ENCODE assay signal across 13 mouse cellular contexts in the genomic region with DNA sequence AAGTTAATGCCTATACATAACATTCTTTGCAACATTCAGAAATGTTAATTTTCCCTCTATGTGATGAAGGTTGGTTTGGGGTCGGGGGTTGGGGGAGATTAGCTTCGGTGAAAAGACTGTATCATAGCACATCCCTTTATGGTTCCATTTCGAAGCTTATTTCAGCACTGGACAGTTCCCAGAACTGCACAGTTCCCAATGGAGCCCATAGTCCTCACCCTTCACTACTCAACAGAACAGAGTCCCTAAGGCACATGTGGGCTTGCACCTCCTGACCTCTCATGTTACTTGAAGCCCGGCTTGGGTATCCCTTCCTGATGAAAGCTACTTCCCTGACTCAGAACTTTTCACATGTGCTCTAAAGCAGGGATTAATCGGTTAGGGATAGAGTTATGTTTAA.
DNase-seq lines count a peak whose midpoint lies in the region; ATAC-seq and TF ChIP-seq lines count a peak whose summit lies in the region.
"Had no signal": no experiment of that assay in that cellular context is flagged by ENCODE, and none has a peak within 500 bp of the region (broad histone marks: within the 10 kb centered on the region; RNA-seq: fewer than 3 reads in every experiment).

No protein-coding gene starts in this region.

- no peak overlapping the region for H3K4me2 ChIP-seq in heart, postnatal 0 days (ENCODE audit: low read depth, low read length)
- H3K4me2 ChIP-seq in lung, embryonic 14.5 days, result no peak overlapping the region
- H3K4me2 ChIP-seq: heart, embryonic 15.5 days; liver, embryonic 13.5 days had no signal

- H3K9me3 ChIP-seq in heart, postnatal 0 days (replicated peaks; ENCODE audit: control insufficient read depth, low read length), result no peaks in the 10 kb centered on the region
- H3K9me3 ChIP-seq in lung, embryonic 14.5 days (ENCODE audit: low read depth, low read length), result no peaks in the 10 kb centered on the region
- H3K9me3 ChIP-seq: heart, embryonic 15.5 days; liver, embryonic 13.5 days had no signal

- no peak for ATAC-seq in heart, postnatal 0 days (ENCODE audit: insufficient read depth, low read depth)
- ATAC-seq in lung, embryonic 14.5 days (ENCODE audit: insufficient read depth), result no peak; the same call in 1 of the 2 replicates
- ATAC-seq in cerebellum, adult (ENCODE audit: insufficient number of reproducible peaks, low FRiP score, low TSS enrichment), result no peak

- no peaks in the 10 kb centered on the region for H3K27me3 ChIP-seq in heart, postnatal 0 days (ENCODE audit: control insufficient read depth, insufficient read depth, low read length)
- H3K27me3 ChIP-seq in lung, embryonic 14.5 days (ENCODE audit: insufficient read depth, low read length), result no peaks in the 10 kb centered on the region
- H3K27me3 ChIP-seq: heart, embryonic 15.5 days; liver, embryonic 13.5 days; megakaryocyte, embryonic 14.5 days had no signal

- no peak for TF ChIP-seq EP300 in heart, postnatal 0 days (IDR thresholded peaks at IDR 0.05; ENCODE audit: low read depth)

- H3K36me3 ChIP-seq in heart, postnatal 0 days (replicated peaks; ENCODE audit: control insufficient read depth, insufficient read depth, low read length), result no peaks in the 10 kb centered on the region
- no peaks in the 10 kb centered on the region for H3K36me3 ChIP-seq in lung, embryonic 14.5 days (ENCODE audit: insufficient read depth)
- H3K36me3 ChIP-seq: heart, embryonic 15.5 days; liver, embryonic 13.5 days had no signal

- DNase-seq in heart, postnatal 0 days (ENCODE audit: low spot score), result peak; percentile 6
- no peak for DNase-seq in heart, adult 9 months (ENCODE audit: low spot score in 2 of 2)
- DNase-seq in lung, embryonic 14.5 days, result peak; percentile 83
- no peak for DNase-seq in lung, postnatal 25 days (ENCODE audit: low spot score)
- DNase-seq in NIH3T3 (ENCODE audit: low read depth) (peak; percentile 69), adipocyte (ENCODE audit: low spot score) (no peak)
- DNase-seq in forelimb bud, embryonic 11.5 days (ENCODE audit: low read depth, low spot score), result peak; percentile 70
- DNase-seq: cerebellum, postnatal 25 days; gastrocnemius, postnatal 14 days; liver, embryonic 13.5 days had no signal

- no peak overlapping the region for H3K27ac ChIP-seq in heart, postnatal 0 days (ENCODE audit: low read depth)
- no peak overlapping the region for H3K27ac ChIP-seq in lung, embryonic 14.5 days (ENCODE audit: low read depth)
- H3K27ac ChIP-seq: heart, embryonic 15.5 days; liver, embryonic 13.5 days had no signal

- no peak overlapping the region for H3K4me3 ChIP-seq in heart, postnatal 0 days (ENCODE audit: low read depth, low read length)
- no peak overlapping the region for H3K4me3 ChIP-seq in lung, embryonic 14.5 days (ENCODE audit: low read depth, low read length)
- H3K4me3 ChIP-seq: heart, embryonic 15.5 days; liver, embryonic 13.5 days; megakaryocyte, embryonic 14.5 days had no signal

- 64% methylated on average over 5 of the region's 5 CpGs for WGBS in heart, postnatal 0 days
- 59% methylated on average over 5 of the region's 5 CpGs for WGBS in lung, embryonic 14.5 days

- no peak overlapping the region for H3K9ac ChIP-seq in heart, postnatal 0 days (replicated peaks; ENCODE audit: low read depth, low read length)
- no peak overlapping the region for H3K9ac ChIP-seq in lung, embryonic 14.5 days
- H3K9ac ChIP-seq: heart, embryonic 15.5 days; liver, embryonic 13.5 days had no signal

- no peak for TF ChIP-seq CTCF in heart, postnatal 0 days (IDR thresholded peaks at IDR 0.05; ENCODE audit: low read depth)
- no peak for TF ChIP-seq CTCF in lung, embryonic 14.5 days (IDR thresholded peaks at IDR 0.05; ENCODE audit: low read depth)

- no peaks in the 10 kb centered on the region for H3K4me1 ChIP-seq in heart, postnatal 0 days (ENCODE audit: control insufficient read depth, insufficient read depth)
- no peaks in the 10 kb centered on the region for H3K4me1 ChIP-seq in lung, embryonic 14.5 days (ENCODE audit: insufficient read depth)
- H3K4me1 ChIP-seq: heart, embryonic 15.5 days; liver, embryonic 13.5 days; megakaryocyte, embryonic 14.5 days had no signal

Comparison
In these comparisons a context has a peak if more than half of its experiments do, and no peak if none do; other contexts are left out.
1. DNase-seq: peak in heart, postnatal 0 days (single experiment), lung, embryonic 14.5 days (single experiment), NIH3T3 (single experiment) and forelimb bud, embryonic 11.5 days (single experiment); none in heart, adult 9 months (0 of 2), lung, postnatal 25 days (single experiment) and adipocyte (single experiment).